Mouse (Mus musculus): ENCODE measurements around the gene Asb18.

GRCm38 (mm10) chr1:89919206-89919605 is 95.3 kb downstream of the Asb18 start:
- TF ChIP-seq CTCF (conservative IDR thresholded peaks at IDR 0.05; ENCODE audit: low read length) (no peak), POU5F1 (IDR thresholded peaks at IDR 0.05; ENCODE audit: borderline replicate concordance, low read length) (no peak), NANOG (IDR thresholded peaks at IDR 0.05; ENCODE audit: borderline replicate concordance, low read length) (no peak)

Data from E14TG2a.4 (cell line).